Mouse (Mus musculus): ENCODE results near the gene Olfr872. TPM values are rescaled to one million over a fixed set of nuclear protein-coding genes. Genes with fewer than 3 reads are reported as not detected.
"Not testable (repeated sequence)": the region's sequence is repeated elsewhere in the genome, so short reads cannot be mapped to it uniquely, and the experiment has no call there.

Olfr872 gene
- not detected in 2 replicates for polyA plus RNA-seq (2014; fragmentation: Nextera tagmentation; extraction: Ambion mirVana)

- Histone ChIP-seq H3K9ac (ENCODE audit: low read depth, low read length) (no peak within 1 kb of the TSS), H3K4me1 (ENCODE audit: control insufficient read depth, insufficient read depth, low read length) (no peaks in the 10 kb centered on the region), H3K9me3 (ENCODE audit: control insufficient read depth, low read length) (no peaks in the 10 kb centered on the region), H3K4me2 (replicated peaks; ENCODE audit: low read depth, low read length) (no peak within 1 kb of the TSS), H3K4me3 (ENCODE audit: low read length) (no peak within 1 kb of the TSS), H3K36me3 (ENCODE audit: control insufficient read depth, insufficient read depth, low read length) (no peaks in the 10 kb centered on the region), H3K27me3 (ENCODE audit: control insufficient read depth, insufficient read depth, low read length) (no peaks in the 10 kb centered on the region), H3K27ac (ENCODE audit: low read depth, low read length) (no peak within 1 kb of the TSS)
- no peak for ATAC-seq (ENCODE audit: low FRiP score, low TSS enrichment)
Measured at GRCm38 (mm10) chr9:20236819-20237218, at the start of gene Olfr872. Gene Olfr872, plus strand, starts transcription at chr9:20237119.

DNA sequence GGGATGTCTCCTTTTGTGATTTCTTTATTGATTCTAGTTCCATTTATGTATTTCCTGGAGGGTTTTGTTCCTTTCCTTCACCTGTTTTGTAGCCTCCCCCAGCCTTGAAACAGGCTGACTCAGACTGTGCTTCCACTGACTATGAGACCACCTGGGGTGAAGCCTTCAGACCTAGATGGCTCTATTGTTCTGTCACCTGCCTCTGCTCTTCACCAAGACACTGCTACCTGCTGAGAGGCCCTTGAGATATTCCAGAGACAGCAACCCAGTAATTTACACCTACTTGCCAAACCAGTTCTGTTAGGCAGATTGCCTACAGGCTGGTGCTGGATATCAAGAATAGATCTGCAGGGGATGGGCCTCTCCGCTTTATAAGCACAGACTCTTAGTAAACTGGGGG, 34.8 kb upstream of the Olfr872 start:
- no peaks in the 10 kb centered on the region for H3K9me3 ChIP-seq (ENCODE audit: control insufficient read depth, low read length)
- H3K9ac ChIP-seq (ENCODE audit: low read depth, low read length): no peak overlapping the region
- no peaks in the 10 kb centered on the region for H3K4me1 ChIP-seq (ENCODE audit: control insufficient read depth, insufficient read depth, low read length)
- no peak overlapping the region for H3K4me3 ChIP-seq (ENCODE audit: low read length)
- no peak overlapping the region for H3K27ac ChIP-seq (ENCODE audit: low read depth, low read length)
- 85% methylated on average over 1 of the region's 1 CpGs for WGBS
- no peak overlapping the region for H3K4me2 ChIP-seq (replicated peaks; ENCODE audit: low read depth, low read length)
- no peaks in the 10 kb centered on the region for H3K36me3 ChIP-seq (ENCODE audit: control insufficient read depth, insufficient read depth, low read length)
- ATAC-seq (ENCODE audit: low FRiP score, low TSS enrichment): no peak
- H3K27me3 ChIP-seq (ENCODE audit: control insufficient read depth, insufficient read depth, low read length): no peaks in the 10 kb centered on the region

- H3K9me3 ChIP-seq (ENCODE audit: control insufficient read depth, low read length); H3K9ac ChIP-seq (ENCODE audit: low read depth, low read length); H3K36me3 ChIP-seq (ENCODE audit: control insufficient read depth, insufficient read depth, low read length); H3K4me1 ChIP-seq (ENCODE audit: control insufficient read depth, insufficient read depth, low read length); H3K27ac ChIP-seq (ENCODE audit: low read depth, low read length); H3K4me3 ChIP-seq (ENCODE audit: low read length); ATAC-seq (ENCODE audit: low FRiP score, low TSS enrichment); H3K4me2 ChIP-seq (replicated peaks; ENCODE audit: low read depth, low read length); H3K27me3 ChIP-seq (ENCODE audit: control insufficient read depth, insufficient read depth, low read length): not testable (repeated sequence)
- WGBS: 93% methylated on average over 7 of the region's 7 CpGs
Measured at GRCm38 (mm10) chr9:20203413-20203984, 33.4 kb upstream of the Olfr872 start.

DNA sequence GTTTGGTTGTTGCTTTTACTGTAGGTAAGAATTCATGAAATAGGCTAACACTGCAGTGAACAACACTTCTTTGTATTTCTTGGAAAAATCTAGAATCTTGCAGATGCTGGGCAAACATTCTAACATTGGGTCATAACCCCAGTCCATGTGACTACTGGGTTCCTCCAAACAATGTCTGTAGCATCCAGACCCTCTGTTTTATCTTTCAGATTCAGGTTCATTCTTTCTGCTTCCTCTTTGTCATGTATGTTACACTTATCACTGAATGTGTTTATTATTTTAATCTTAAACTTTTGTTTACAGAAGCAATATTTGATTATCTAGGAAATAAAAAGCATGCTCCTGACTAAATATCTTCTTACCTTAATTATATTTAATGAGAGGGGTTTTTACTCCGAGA, 26.1 kb upstream of the Olfr872 start:
- no peak overlapping the region for H3K27ac ChIP-seq (ENCODE audit: low read depth, low read length)
- no peak for ATAC-seq (ENCODE audit: low FRiP score, low TSS enrichment)
- no peak overlapping the region for H3K4me2 ChIP-seq (replicated peaks; ENCODE audit: low read depth, low read length)
- no peak overlapping the region for H3K9ac ChIP-seq (ENCODE audit: low read depth, low read length)
- no peaks in the 10 kb centered on the region for H3K9me3 ChIP-seq (ENCODE audit: control insufficient read depth, low read length)
- H3K4me1 ChIP-seq (ENCODE audit: control insufficient read depth, insufficient read depth, low read length): no peaks in the 10 kb centered on the region
- no peaks in the 10 kb centered on the region for H3K36me3 ChIP-seq (ENCODE audit: control insufficient read depth, insufficient read depth, low read length)
- H3K4me3 ChIP-seq (ENCODE audit: low read length): no peak overlapping the region
- WGBS: 46% methylated on average over 1 of the region's 1 CpGs
- H3K27me3 ChIP-seq (ENCODE audit: control insufficient read depth, insufficient read depth, low read length): no peaks in the 10 kb centered on the region

GRCm38 (mm10) chr9:20211477-20211876, 25.4 kb upstream of the Olfr872 start:
- Histone ChIP-seq H3K4me1 (ENCODE audit: control insufficient read depth, insufficient read depth, low read length) (no peaks in the 10 kb centered on the region), H3K27ac (ENCODE audit: low read depth, low read length) (no peak overlapping the region), H3K27me3 (ENCODE audit: control insufficient read depth, insufficient read depth, low read length) (no peaks in the 10 kb centered on the region), H3K9me3 (ENCODE audit: control insufficient read depth, low read length) (no peaks in the 10 kb centered on the region), H3K4me3 (ENCODE audit: low read length) (no peak overlapping the region), H3K4me2 (replicated peaks; ENCODE audit: low read depth, low read length) (no peak overlapping the region), H3K36me3 (ENCODE audit: control insufficient read depth, insufficient read depth, low read length) (no peaks in the 10 kb centered on the region), H3K9ac (ENCODE audit: low read depth, low read length) (no peak overlapping the region)
- 77% methylated on average over 2 of the region's 2 CpGs for WGBS
- ATAC-seq (ENCODE audit: low FRiP score, low TSS enrichment): no peak

- no peak within 1 kb of the TSS for H3K4me3 ChIP-seq (ENCODE audit: low read length)
- H3K9me3 ChIP-seq (ENCODE audit: control insufficient read depth, low read length): no peaks in the 10 kb centered on the region
- H3K4me1 ChIP-seq (ENCODE audit: control insufficient read depth, insufficient read depth, low read length): no peaks in the 10 kb centered on the region
- H3K27ac ChIP-seq (ENCODE audit: low read depth, low read length): no peak within 1 kb of the TSS
- H3K9ac ChIP-seq (ENCODE audit: low read depth, low read length): no peak within 1 kb of the TSS
- no peaks in the 10 kb centered on the region for H3K36me3 ChIP-seq (ENCODE audit: control insufficient read depth, insufficient read depth, low read length)
- H3K4me2 ChIP-seq (replicated peaks; ENCODE audit: low read depth, low read length): no peak within 1 kb of the TSS
- H3K27me3 ChIP-seq (ENCODE audit: control insufficient read depth, insufficient read depth, low read length): no peaks in the 10 kb centered on the region
- ATAC-seq (ENCODE audit: low FRiP score, low TSS enrichment): no peak
Measured at GRCm38 (mm10) chr9:20211907-20212306, 25.0 kb upstream of the Olfr872 start, which contains the start of gene Olfr871. Gene Olfr871, plus strand, starts transcription at chr9:20212207.

DNA sequence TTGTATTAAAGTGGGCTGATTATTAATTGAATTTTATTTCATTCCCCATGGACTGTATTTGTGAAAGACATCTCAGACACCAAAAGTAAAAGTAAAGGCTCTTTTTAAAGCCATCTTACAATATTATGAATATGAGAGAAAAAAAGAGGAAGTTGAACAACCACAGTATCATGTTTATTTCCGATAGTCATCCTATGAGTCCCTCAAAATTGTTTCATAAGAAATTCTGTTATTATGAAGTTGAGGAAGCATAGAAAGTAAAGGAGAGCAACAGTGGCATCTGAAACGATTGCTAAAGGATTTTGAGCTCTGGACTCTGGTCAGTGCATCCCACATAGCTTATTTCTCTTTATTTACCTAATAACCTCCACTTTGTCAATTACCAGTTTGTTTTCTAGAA, 459 bp downstream of the Olfr872 start:
- Histone ChIP-seq H3K27ac (ENCODE audit: low read depth, low read length) (no peak overlapping the region), H3K36me3 (ENCODE audit: control insufficient read depth, insufficient read depth, low read length) (no peaks in the 10 kb centered on the region), H3K27me3 (ENCODE audit: control insufficient read depth, insufficient read depth, low read length) (no peaks in the 10 kb centered on the region), H3K9ac (ENCODE audit: low read depth, low read length) (no peak overlapping the region), H3K9me3 (ENCODE audit: control insufficient read depth, low read length) (no peaks in the 10 kb centered on the region), H3K4me2 (replicated peaks; ENCODE audit: low read depth, low read length) (no peak overlapping the region), H3K4me3 (ENCODE audit: low read length) (no peak overlapping the region), H3K4me1 (ENCODE audit: control insufficient read depth, insufficient read depth, low read length) (no peaks in the 10 kb centered on the region)
- no peak for ATAC-seq (ENCODE audit: low FRiP score, low TSS enrichment)
- WGBS: 77% methylated on average over 2 of the region's 2 CpGs

DNA sequence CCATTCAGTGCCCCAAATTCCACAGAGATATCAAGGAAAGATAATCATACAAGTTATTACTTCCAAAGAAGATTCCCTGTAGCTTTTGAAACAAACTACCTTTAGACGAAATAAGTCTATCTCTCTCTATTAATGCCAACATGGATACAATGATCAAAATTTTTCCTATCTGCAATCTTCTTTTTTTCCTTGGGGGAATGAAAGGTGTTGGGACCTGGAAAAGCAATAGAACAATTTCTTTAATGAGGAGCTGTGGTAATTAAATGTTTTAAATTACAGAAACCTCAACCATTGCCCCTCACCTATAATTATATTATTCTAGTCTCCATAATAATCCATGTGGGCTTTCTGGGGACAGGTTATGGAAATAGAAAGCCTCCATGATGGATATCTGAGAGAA, 45.1 kb downstream of the Olfr872 start, which contains the start of gene Olfr39:
Gene Olfr39, plus strand, starts transcription at position 301 of the 400 bp plus-strand sequence.
- H3K9ac ChIP-seq (ENCODE audit: low read depth, low read length): no peak within 1 kb of the TSS
- ATAC-seq (ENCODE audit: low FRiP score, low TSS enrichment): no peak
- H3K9me3 ChIP-seq (ENCODE audit: control insufficient read depth, low read length): no peaks in the 10 kb centered on the region
- no peak within 1 kb of the TSS for H3K4me3 ChIP-seq (ENCODE audit: low read length)
- no peaks in the 10 kb centered on the region for H3K36me3 ChIP-seq (ENCODE audit: control insufficient read depth, insufficient read depth, low read length)
- no peaks in the 10 kb centered on the region for H3K27me3 ChIP-seq (ENCODE audit: control insufficient read depth, insufficient read depth, low read length)
- no peak within 1 kb of the TSS for H3K4me2 ChIP-seq (replicated peaks; ENCODE audit: low read depth, low read length)
- WGBS: 74% methylated on average over 1 of the region's 1 CpGs
- H3K4me1 ChIP-seq (ENCODE audit: control insufficient read depth, insufficient read depth, low read length): no peaks in the 10 kb centered on the region
- H3K27ac ChIP-seq (ENCODE audit: low read depth, low read length): no peak within 1 kb of the TSS

GRCm38 (mm10) chr9:20295562-20295961, 58.6 kb downstream of the Olfr872 start:
- not testable (repeated sequence) for H3K36me3 ChIP-seq (ENCODE audit: control insufficient read depth, insufficient read depth, low read length); H3K9ac ChIP-seq (ENCODE audit: low read depth, low read length); ATAC-seq (ENCODE audit: low FRiP score, low TSS enrichment); H3K27me3 ChIP-seq (ENCODE audit: control insufficient read depth, insufficient read depth, low read length); H3K4me1 ChIP-seq (ENCODE audit: control insufficient read depth, insufficient read depth, low read length); H3K4me3 ChIP-seq (ENCODE audit: low read length); H3K4me2 ChIP-seq (replicated peaks; ENCODE audit: low read depth, low read length); H3K27ac ChIP-seq (ENCODE audit: low read depth, low read length); H3K9me3 ChIP-seq (ENCODE audit: control insufficient read depth, low read length)
- WGBS: 85% methylated on average over 5 of the region's 5 CpGs
